Mouse (Mus musculus) spleen, adult 2 months (tissue): ENCODE results near the gene Ldah. TPM values are rescaled to one million over a fixed set of nuclear protein-coding genes. Genes with fewer than 3 reads are reported as not detected.

ENCODE experiments used
- DNase-seq, 2 experiments: peaks; one replicate each; pipeline versions ENCODE4 v3.0.0 to v3.0.0-alpha.2; 2012 to 2021; ENCODE audit warnings: low spot score in 2 of 2, low read depth in 1 of 2
- H3K27ac ChIP-seq: fragments of 200-500 bp; 2 replicates; pipeline ENCODE4 v1.5.1; 2012; ENCODE audit warnings: low read length, inconsistent platforms; ENCODE audit not compliant: insufficient read depth
- H3K27me3 ChIP-seq: fragments of 200-500 bp; 2 replicates; pipeline ENCODE4 v1.6.1; 2012; ENCODE audit warnings: mild to moderate bottlenecking, moderate library complexity, low read length, inconsistent platforms; ENCODE audit not compliant: control insufficient read depth, insufficient read depth
- H3K36me3 ChIP-seq: fragments of 200-500 bp; 2 replicates; pipeline ENCODE4 v1.6.1; 2012; ENCODE audit warnings: mild to moderate bottlenecking, low read length, inconsistent platforms; ENCODE audit not compliant: control insufficient read depth, insufficient read depth
- H3K4me1 ChIP-seq: fragments of 200-500 bp; 2 replicates; pipeline ENCODE4 v1.6.1; 2011; ENCODE audit warnings: inconsistent platforms; ENCODE audit not compliant: control insufficient read depth, insufficient read depth, insufficient read length
- H3K4me3 ChIP-seq: fragments of 200-500 bp; 2 replicates; pipeline ENCODE4 v1.5.1; 2011; ENCODE audit warnings: mild to moderate bottlenecking, inconsistent platforms; ENCODE audit not compliant: insufficient read depth, insufficient read length; ENCODE audit errors: extremely low read depth
- CTCF ChIP-seq: fragments of 200-500 bp; IDR thresholded peaks from 2 replicates; pipeline ENCODE4 v1.5.1; 2011; ENCODE audit warnings: mild to moderate bottlenecking, inconsistent platforms; ENCODE audit not compliant: insufficient read depth, insufficient read length, insufficient replicate concordance; ENCODE audit errors: extremely low read depth
- POLR2A ChIP-seq: fragments of 200-500 bp; IDR thresholded peaks from 2 replicates; pipeline ENCODE4 v1.6.1; 2011; ENCODE audit warnings: low read depth, low read length, inconsistent platforms
- WGBS: fragments of 180-500 bp; shearing (Covaris S2); methylation state at CpG from one replicate; pipeline ENCODE4 v1.1.7; 2018; 5-methylcytosine and 5-hydroxymethylcytosine counted together
- polyA plus RNA-seq: library from polyadenylated mRNA; depleted of rRNA; stranded (reverse); fragments of >200 nt; gene quantifications from 2 replicates; pipeline ENCODE4 v1.2.3, GENCODE M21; 2012

Ldah gene
- polyA plus RNA-seq, 1 experiment = 18.7 TPM

DNA sequence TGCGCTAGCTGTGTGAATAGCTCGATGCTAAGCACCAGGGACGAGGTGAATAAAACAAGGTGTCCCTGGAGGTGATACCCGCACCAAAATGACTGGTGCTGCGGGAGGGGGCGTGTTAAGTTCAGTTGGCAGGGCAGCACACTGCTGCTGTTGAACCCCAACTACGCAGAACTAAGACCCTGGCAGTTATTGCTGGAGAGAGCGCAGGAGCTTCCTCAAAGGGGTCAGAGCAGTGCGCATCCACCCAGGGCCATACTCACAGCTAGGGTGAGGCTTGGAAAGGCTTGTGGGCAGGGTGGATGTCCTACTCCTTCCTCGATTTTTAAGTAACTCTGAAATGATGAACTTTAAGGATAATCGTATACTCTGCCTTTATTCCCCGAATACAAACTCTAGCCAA, 105.9 kb downstream of the Ldah start:
- Histone ChIP-seq H3K27ac (no peak overlapping the region), H3K4me1 (no peaks in the 10 kb centered on the region; the same call in 1 of the 2 replicates), H3K4me3 (peak overlapping the region; percentile 93), H3K27me3 (no peaks in the 10 kb centered on the region), H3K36me3 (no peaks in the 10 kb centered on the region)
- TF ChIP-seq POLR2A = no peak
- TF ChIP-seq CTCF = no peak
- DNase-seq = no peak
- 22% methylated on average over 12 of the region's 12 CpGs for WGBS

DNA sequence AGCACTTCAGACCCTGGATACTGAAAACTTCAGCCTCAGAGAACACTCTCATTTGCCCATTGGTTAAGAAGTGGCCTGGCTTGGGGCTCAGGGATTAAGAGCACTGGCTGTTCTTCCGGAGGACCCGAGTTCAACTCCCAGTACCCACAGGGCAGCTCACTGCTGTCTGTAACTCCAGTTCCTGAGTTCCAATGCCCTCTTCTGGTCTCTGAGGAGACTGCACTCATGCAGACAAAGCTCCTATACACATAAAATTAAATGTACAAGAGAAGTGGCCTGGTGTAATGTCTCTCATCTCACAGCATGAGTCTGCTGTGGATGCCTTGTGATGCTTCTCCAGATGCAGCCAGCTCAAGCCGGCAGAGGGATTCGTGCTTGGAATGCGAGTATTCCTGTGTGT, 108.6 kb downstream of the Ldah start:
- TF ChIP-seq CTCF (no peak), POLR2A (no peak)

DNA sequence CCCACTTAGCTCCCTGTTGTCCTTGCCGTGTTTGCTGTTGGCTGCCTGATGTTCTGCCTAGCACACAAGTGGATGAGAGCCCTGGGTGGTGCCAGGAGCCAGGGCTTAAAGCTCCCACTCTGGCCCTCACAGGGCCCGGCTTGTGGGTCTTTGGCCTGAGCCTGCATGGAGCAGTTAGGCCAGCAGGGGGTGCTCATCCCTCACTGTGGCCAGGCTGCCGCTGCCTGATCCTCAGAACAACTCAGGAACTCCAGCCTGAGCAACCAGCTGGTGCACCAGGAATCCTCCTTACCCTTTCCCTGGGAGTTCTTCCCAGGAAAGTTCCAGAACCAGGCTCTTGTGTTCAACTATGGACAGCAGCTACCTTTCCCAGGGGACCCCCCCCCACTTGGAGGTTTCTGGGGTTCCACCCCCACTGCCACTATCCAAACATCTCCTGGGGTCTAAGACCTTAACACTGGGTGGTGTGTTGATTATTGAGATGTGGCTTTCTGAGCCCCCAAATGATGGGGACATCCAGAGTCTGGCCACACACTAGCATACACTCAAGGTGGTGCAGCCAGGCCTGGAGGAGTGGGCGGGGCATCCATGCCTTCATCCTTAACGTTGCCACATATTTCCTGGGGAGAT, 112.3 kb downstream of the Ldah start:
- H3K36me3 ChIP-seq = peaks cover 2% of the 10 kb centered on the region; the same call in 1 of the 2 replicates
- 42% methylated on average over 5 of the region's 5 CpGs for WGBS
- no peaks in the 10 kb centered on the region for H3K27me3 ChIP-seq
- no peak overlapping the region for H3K27ac ChIP-seq
- peak in 1 of 2 experiments; percentile 69 for DNase-seq
- H3K4me3 ChIP-seq = no peak overlapping the region
- H3K4me1 ChIP-seq = no peaks in the 10 kb centered on the region
- TF ChIP-seq CTCF (peak; percentile 91), POLR2A (no peak)

More for the DNA sequence above, 108.6 kb downstream of the Ldah start:
- DNase-seq = no peak
- WGBS = 97% methylated on average over 5 of the region's 5 CpGs
- no peaks in the 10 kb centered on the region; the same call in 1 of the 2 replicates for H3K36me3 ChIP-seq
- no peak overlapping the region for H3K4me3 ChIP-seq
- no peaks in the 10 kb centered on the region; the same call in 1 of the 2 replicates for H3K4me1 ChIP-seq
- H3K27me3 ChIP-seq = no peaks in the 10 kb centered on the region
- H3K27ac ChIP-seq = no peak overlapping the region

DNA sequence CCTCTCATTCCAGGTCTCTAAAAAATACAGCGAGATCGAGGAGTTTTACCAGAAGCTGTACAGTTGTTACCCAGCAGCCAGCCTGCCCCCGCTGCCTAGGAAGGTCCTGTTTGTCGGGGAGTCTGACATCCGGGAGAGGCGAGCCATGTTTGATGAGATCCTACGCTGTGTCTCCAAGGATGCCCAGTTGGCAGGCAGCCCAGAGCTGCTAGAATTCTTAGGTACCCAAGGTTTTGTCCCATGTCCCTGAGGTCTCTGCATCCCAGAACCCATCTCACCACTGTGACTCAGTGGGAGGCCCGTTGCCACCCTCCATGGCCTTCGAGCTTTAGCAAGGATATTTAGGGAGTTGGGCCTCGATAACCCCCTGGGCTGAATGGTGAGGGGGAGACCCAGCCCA, 113.6 kb downstream of the Ldah start:
- Histone ChIP-seq H3K27ac (no peak overlapping the region), H3K36me3 (peaks cover 2% of the 10 kb centered on the region; the same call in 1 of the 2 replicates), H3K4me1 (no peaks in the 10 kb centered on the region), H3K27me3 (no peaks in the 10 kb centered on the region), H3K4me3 (no peak overlapping the region)
- DNase-seq = no peak
- 94% methylated on average over 10 of the region's 10 CpGs for WGBS
- TF ChIP-seq POLR2A (no peak), CTCF (no peak)

DNA sequence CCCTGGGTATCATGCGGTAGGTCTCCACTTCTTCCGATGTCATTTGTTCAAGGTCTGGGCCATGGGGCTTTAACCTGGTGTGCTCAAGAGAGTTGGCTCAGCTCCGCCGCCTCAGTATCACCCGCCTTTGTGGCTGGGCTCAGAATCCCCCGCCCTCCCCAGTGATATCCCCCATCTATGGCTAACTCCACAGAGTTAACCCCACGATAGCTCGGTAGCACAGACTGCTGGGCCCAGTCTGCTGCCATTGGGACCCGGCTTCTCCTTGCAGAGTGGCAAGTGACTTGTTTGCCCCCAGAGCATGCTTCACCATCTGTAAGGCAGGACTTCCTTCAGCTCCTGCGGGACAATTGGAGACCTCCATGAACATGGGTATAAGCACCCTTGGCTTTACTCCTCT, 116.2 kb downstream of the Ldah start:
- H3K27me3 ChIP-seq = no peaks in the 10 kb centered on the region
- H3K27ac ChIP-seq = no peak overlapping the region
- peaks cover 2% of the 10 kb centered on the region; the same call in 1 of the 2 replicates for H3K36me3 ChIP-seq
- no peaks in the 10 kb centered on the region for H3K4me1 ChIP-seq
- H3K4me3 ChIP-seq = no peak overlapping the region
- no peak for DNase-seq
- TF ChIP-seq CTCF (no peak), POLR2A (no peak)
- 90% methylated on average over 10 of the region's 10 CpGs for WGBS

DNA sequence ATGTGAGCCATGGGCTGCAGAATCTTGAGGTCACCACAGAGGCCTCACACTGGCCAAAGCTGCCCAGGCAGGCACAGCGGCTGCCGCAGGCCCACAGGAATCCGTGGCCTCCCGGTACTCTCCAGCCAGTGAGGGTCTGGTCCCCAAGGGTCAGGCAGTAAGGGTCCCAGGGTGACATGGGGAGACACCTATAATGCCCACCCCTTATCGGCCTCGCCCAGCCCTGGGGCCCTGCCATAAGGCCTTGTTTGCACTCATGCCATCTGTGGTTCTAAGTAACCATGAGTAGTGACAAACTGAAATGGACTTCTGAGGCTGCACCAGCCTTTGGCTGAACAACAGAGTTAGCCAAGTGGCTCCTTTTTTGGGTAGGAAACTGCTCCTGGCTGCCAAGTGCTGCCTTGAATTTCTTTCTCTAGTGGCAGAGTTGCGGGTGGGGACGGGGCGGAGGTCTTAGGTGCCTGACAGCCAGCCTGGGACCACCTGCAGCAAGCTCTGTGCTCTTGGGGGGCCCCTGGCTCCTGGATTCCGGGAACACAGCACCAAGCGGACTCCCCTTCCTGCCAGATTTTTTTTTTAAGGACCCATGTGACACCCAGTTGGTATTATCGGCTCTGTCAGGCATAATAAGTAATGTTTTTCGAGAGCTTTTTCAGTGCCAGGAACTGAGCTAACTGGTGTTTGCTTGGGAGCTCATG, 117.5 kb downstream of the Ldah start:
- WGBS = 92% methylated on average over 13 of the region's 13 CpGs
- Histone ChIP-seq H3K4me3 (no peak overlapping the region), H3K27ac (no peak overlapping the region), H3K27me3 (no peaks in the 10 kb centered on the region), H3K4me1 (no peaks in the 10 kb centered on the region), H3K36me3 (0 out of 2 replicates have a peak, but pooled peaks cover 3% of the 10 kb centered on the region)
- no peak for DNase-seq
- TF ChIP-seq POLR2A (no peak), CTCF (no peak)
